Mouse (Mus musculus) limb, embryonic 13.5 days (tissue): Measurements from ENCODE around the gene H2-D1. TPM values are rescaled to one million over a fixed set of nuclear protein-coding genes. Genes with fewer than 3 reads are reported as not detected.
"Not testable (repeated sequence)": the region's sequence is repeated elsewhere in the genome, so short reads cannot be mapped to it uniquely, and the experiment has no call there.

Source experiments
- ATAC-seq: fragments of 200-750 bp; cut with Nextera tagmentation; 2 replicates; pipeline ENCODE4 v1.8.0; 2017; ENCODE audit warnings: low read depth, moderate number of reproducible peaks, moderate TSS enrichment; ENCODE audit not compliant: low FRiP score
- H3K27ac ChIP-seq: fragments of 300-500 bp; sonication (generic); 2 replicates; pipeline ENCODE4 v1.5.1; 2015; ENCODE audit warnings: inconsistent platforms, mild to moderate bottlenecking, moderate library complexity
- H3K27me3 ChIP-seq: fragments of 300-500 bp; sonication (generic); 2 replicates; pipeline ENCODE4 v1.6.1; 2015; ENCODE audit warnings: mild to moderate bottlenecking, inconsistent platforms
- H3K36me3 ChIP-seq: fragments of 300-500 bp; sonication (generic); 2 replicates; pipeline ENCODE4 v1.6.1; 2015; ENCODE audit warnings: inconsistent platforms, mild to moderate bottlenecking, moderate library complexity
- H3K4me1 ChIP-seq: fragments of 300-500 bp; sonication (generic); 2 replicates; pipeline ENCODE4 v1.6.1; 2015; ENCODE audit warnings: inconsistent platforms
- H3K4me2 ChIP-seq: fragments of 300-500 bp; sonication (generic); replicated peaks from 2 replicates; pipeline ENCODE4 v1.6.1; 2015; ENCODE audit warnings: inconsistent platforms, mild to moderate bottlenecking, moderate library complexity
- H3K4me3 ChIP-seq: fragments of 300-500 bp; sonication (generic); 2 replicates; pipeline ENCODE4 v1.5.1; 2015; ENCODE audit warnings: moderate library complexity, mild to moderate bottlenecking, inconsistent platforms
- H3K9ac ChIP-seq: fragments of 300-500 bp; sonication (generic); 2 replicates; pipeline ENCODE4 v1.6.1; 2015; ENCODE audit warnings: mild to moderate bottlenecking, inconsistent platforms
- H3K9me3 ChIP-seq: fragments of 300-500 bp; sonication (generic); 2 replicates; pipeline ENCODE4 v1.6.1; 2016; ENCODE audit warnings: inconsistent platforms
- WGBS: fragments of 180-500 bp; shearing (Covaris S2); methylation state at CpG from one replicate; pipeline ENCODE4 v1.1.7; 2015; 5-methylcytosine and 5-hydroxymethylcytosine counted together
- microRNA-seq: library from miRNA; unstranded; fragments of <30 nt; microRNA quantifications from one replicate; pipeline ENCODE4, GENCODE M21; 2016
- polyA plus RNA-seq: library from polyadenylated mRNA; unstranded; fragments of >200 nt; fragmentation: Nextera tagmentation; extraction: Ambion mirVana; gene quantifications from 2 replicates; pipeline ENCODE4 v1.2.1, GENCODE M21; 2015

H2-D1 gene
- polyA plus RNA-seq, 1 experiment from 2014 or later: 29.1 TPM

- H3K27ac ChIP-seq, ATAC-seq, H3K9ac ChIP-seq, H3K36me3 ChIP-seq, H3K27me3 ChIP-seq, H3K4me2 ChIP-seq, H3K4me1 ChIP-seq, H3K4me3 ChIP-seq, H3K9me3 ChIP-seq: not testable (repeated sequence)
- WGBS: 83% methylated on average over 7 of the region's 7 CpGs
Measured at GRCm38 (mm10) chr17:35300261-35300945, 37.9 kb downstream of the H2-D1 start.

GRCm38 (mm10) chr17:35301645-35302258 is 39.2 kb downstream of the H2-D1 start:
- WGBS: 25% methylated on average over 13 of the region's 13 CpGs
- Histone ChIP-seq H3K4me3 (no peak overlapping the region), H3K9me3 (no peaks in the 10 kb centered on the region; the same call in 1 of the 2 replicates), H3K4me1 (no peaks in the 10 kb centered on the region), H3K27ac (no peak overlapping the region), H3K9ac (no peak overlapping the region), H3K4me2 (no peak overlapping the region), H3K27me3 (peaks cover 7% of the 10 kb centered on the region; the same call in 1 of the 2 replicates), H3K36me3 (no peaks in the 10 kb centered on the region)
- ATAC-seq: peak; percentile 44; the same call in 1 of the 2 replicates

- no peaks in the 10 kb centered on the region for H3K36me3 ChIP-seq
- no peaks in the 10 kb centered on the region; the same call in 1 of the 2 replicates for H3K9me3 ChIP-seq
- ATAC-seq: no peak
- no peak overlapping the region for H3K9ac ChIP-seq
- peaks cover 9% of the 10 kb centered on the region; the same call in 1 of the 2 replicates for H3K27me3 ChIP-seq
- H3K27ac ChIP-seq: no peak overlapping the region
- H3K4me1 ChIP-seq: no peaks in the 10 kb centered on the region
- H3K4me2 ChIP-seq: no peak overlapping the region
- no peak overlapping the region for H3K4me3 ChIP-seq
- WGBS: 78% methylated on average over 2 of the region's 2 CpGs
Measured at GRCm38 (mm10) chr17:35303271-35303670, 40.7 kb downstream of the H2-D1 start.

GRCm38 (mm10) chr17:35303756-35304350 is 41.3 kb downstream of the H2-D1 start:
- Histone ChIP-seq H3K27me3 (peaks cover 15% of the 10 kb centered on the region; the same call in 1 of the 2 replicates), H3K9me3 (no peaks in the 10 kb centered on the region; the same call in 1 of the 2 replicates), H3K4me3 (no peak overlapping the region), H3K4me2 (no peak overlapping the region), H3K9ac (no peak overlapping the region), H3K36me3 (no peaks in the 10 kb centered on the region), H3K4me1 (no peaks in the 10 kb centered on the region), H3K27ac (no peak overlapping the region)
- ATAC-seq: no peak
- WGBS: 80% methylated on average over 10 of the region's 10 CpGs

GRCm38 (mm10) chr17:35304478-35304877 is 41.9 kb downstream of the H2-D1 start:
- Histone ChIP-seq H3K27me3 (peaks cover 15% of the 10 kb centered on the region; the same call in 1 of the 2 replicates), H3K4me3 (no peak overlapping the region)
- WGBS: 70% methylated on average over 6 of the region's 6 CpGs

GRCm38 (mm10) chr17:35304921-35305320 is 42.4 kb downstream of the H2-D1 start:
- not testable (repeated sequence) for H3K4me1 ChIP-seq, H3K4me2 ChIP-seq, H3K4me3 ChIP-seq, H3K9me3 ChIP-seq, H3K36me3 ChIP-seq, H3K27ac ChIP-seq, ATAC-seq, H3K9ac ChIP-seq
- H3K27me3 ChIP-seq: peaks cover 15% of the 10 kb centered on the region; the same call in 1 of the 2 replicates
- WGBS: 80% methylated on average over 8 of the region's 8 CpGs

More at GRCm38 (mm10) chr17:35304478-35304877, 41.9 kb downstream of the H2-D1 start:
- H3K9me3 ChIP-seq: no peaks in the 10 kb centered on the region; the same call in 1 of the 2 replicates
- no peak overlapping the region for H3K27ac ChIP-seq
- H3K4me2 ChIP-seq: no peak overlapping the region
- H3K36me3 ChIP-seq: no peaks in the 10 kb centered on the region
- no peak for ATAC-seq
- H3K9ac ChIP-seq: no peak overlapping the region
- H3K4me1 ChIP-seq: no peaks in the 10 kb centered on the region

Small RNAs within 50 kb of the gene (microRNA-seq; reads per million reads assigned to microRNA genes)
- gene Mir6975 (2.1 reads per million, percentile 5 among the genes with 10 or more reads in this experiment), gene Mir8094 (0.52 reads per million)

Other genes starting within 250 kb of the H2-D1 start
- gene Vwa7, start 246.2 kb upstream of the H2-D1 start, polyA plus RNA-seq: 0.17 TPM in 2 replicates
- 7.2 and 8.2 TPM in 2 replicates for gene Sapcd1, start 234.7 kb upstream of the H2-D1 start, polyA plus RNA-seq
- gene Msh5, start 216.0 kb upstream of the H2-D1 start, polyA plus RNA-seq: 2.6 and 4.6 TPM in 2 replicates
- 247 and 266 TPM in 2 replicates for gene Clic1, start 212.8 kb upstream of the H2-D1 start, polyA plus RNA-seq
- 423 and 428 TPM in 2 replicates for gene Ddah2, start 203.7 kb upstream of the H2-D1 start, polyA plus RNA-seq
- 0.15 TPM in 1 of 2 replicates, not detected in the other for gene Ly6g6c, start 197.3 kb upstream of the H2-D1 start, polyA plus RNA-seq
- 0.29 and 0.71 TPM in 2 replicates for gene Mpig6b, start 196.5 kb upstream of the H2-D1 start, polyA plus RNA-seq
- 2.0 and 3.4 TPM in 2 replicates for gene Ly6g6e, start 185.8 kb upstream of the H2-D1 start, polyA plus RNA-seq
- gene Ly6g6d, start 184.7 kb upstream of the H2-D1 start, polyA plus RNA-seq: 0.57 and 0.65 TPM in 2 replicates
- gene Ly6g6f, start 177.1 kb upstream of the H2-D1 start, polyA plus RNA-seq: 0.17 and 0.28 TPM in 2 replicates
- 93.1 and 94.9 TPM in 2 replicates for gene Abhd16a, start 173.5 kb upstream of the H2-D1 start, polyA plus RNA-seq
- gene Ly6g5c, start 154.5 kb upstream of the H2-D1 start, polyA plus RNA-seq: not detected in 2 replicates
- gene Ly6g5b, start 147.3 kb upstream of the H2-D1 start, polyA plus RNA-seq: 0.91 and 1.1 TPM in 2 replicates
- gene Gpank1, start 141.3 kb upstream of the H2-D1 start, polyA plus RNA-seq: 21.3 and 21.9 TPM in 2 replicates
- 279 and 284 TPM in 2 replicates for gene Csnk2b, start 140.7 kb upstream of the H2-D1 start, polyA plus RNA-seq
- gene D17H6S53E, start 136.4 kb upstream of the H2-D1 start, polyA plus RNA-seq: 11.7 and 13.4 TPM in 2 replicates
- 3.2 TPM in 1 of 2 replicates, not detected in the other for gene Apom, start 130.7 kb upstream of the H2-D1 start, polyA plus RNA-seq
- 66.7 and 67.2 TPM in 2 replicates for gene Bag6, start 127.6 kb upstream of the H2-D1 start, polyA plus RNA-seq
- gene Prrc2a, start 97.8 kb upstream of the H2-D1 start, polyA plus RNA-seq: 217 and 227 TPM in 2 replicates
- 9.0 and 10.2 TPM in 2 replicates for gene Aif1, start 86.7 kb upstream of the H2-D1 start, polyA plus RNA-seq
- gene Lst1, start 74.3 kb upstream of the H2-D1 start, polyA plus RNA-seq: 10.1 and 12.1 TPM in 2 replicates
- gene Ltb, start 68.3 kb upstream of the H2-D1 start, polyA plus RNA-seq: 0.99 and 1.3 TPM in 2 replicates
- gene Tnf, start 60.7 kb upstream of the H2-D1 start, polyA plus RNA-seq: 0.27 and 0.36 TPM in 2 replicates
- gene Lta, start 57.4 kb upstream of the H2-D1 start, polyA plus RNA-seq: not detected in 2 replicates
- gene Gm16181, start 41.9 kb upstream of the H2-D1 start, polyA plus RNA-seq: 0.40 and 0.60 TPM in 2 replicates
- gene Atp6v1g2, start 29.1 kb upstream of the H2-D1 start, polyA plus RNA-seq: 4.2 and 5.3 TPM in 2 replicates
- gene Nfkbil1, start 26.9 kb upstream of the H2-D1 start, polyA plus RNA-seq: 11.3 and 12.2 TPM in 2 replicates
- gene Ddx39b, start 21.0 kb upstream of the H2-D1 start, polyA plus RNA-seq: 552 and 562 TPM in 2 replicates
- gene H2-Q1, start 57.7 kb downstream of the H2-D1 start, polyA plus RNA-seq: 0.09 and 0.31 TPM in 2 replicates
- 0.69 and 0.89 TPM in 2 replicates for gene H2-Q2, start 79.5 kb downstream of the H2-D1 start, polyA plus RNA-seq
- gene H2-Q4, start 116.9 kb downstream of the H2-D1 start, polyA plus RNA-seq: 4.6 and 5.1 TPM in 2 replicates
- 1.0 and 1.6 TPM in 2 replicates for gene H2-Q6, start 162.1 kb downstream of the H2-D1 start, polyA plus RNA-seq
- gene H2-Q7, start 176.4 kb downstream of the H2-D1 start, polyA plus RNA-seq: 9.4 TPM in 2 replicates
- gene H2-Q10, start 207.4 kb downstream of the H2-D1 start, polyA plus RNA-seq: 0.32 and 1.1 TPM in 2 replicates
- 0.23 TPM in 1 of 2 replicates, not detected in the other for gene Pou5f1, start 243.3 kb downstream of the H2-D1 start, polyA plus RNA-seq